18 mouse cellular contexts compared by ENCODE assay signal in the genomic region with DNA sequence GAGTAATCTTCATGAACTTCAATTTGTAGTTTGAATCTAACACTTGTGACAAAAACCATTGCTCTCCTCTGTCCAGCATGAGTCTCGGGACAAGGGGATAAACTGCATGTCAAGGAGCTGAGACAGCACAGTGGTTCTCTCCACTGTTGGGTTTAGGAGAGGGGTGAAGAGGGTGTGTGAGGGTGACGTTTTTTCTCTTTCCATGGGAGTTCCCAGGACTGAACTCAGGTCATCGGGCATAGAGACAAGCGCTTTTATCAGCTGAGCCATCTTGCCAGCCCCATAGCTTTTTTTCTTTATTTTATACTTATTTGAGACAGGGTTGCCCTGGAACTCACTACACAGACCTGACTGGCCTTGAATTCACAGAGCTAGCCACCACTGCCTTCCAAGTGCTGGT. TPM values are rescaled to one million over a fixed set of nuclear protein-coding genes. Genes with fewer than 3 reads are reported as not detected.
A peak's percentile ranks its signal among the peaks of the same experiment; 100 is the strongest.
DNase-seq lines count a peak whose midpoint lies in the region; ATAC-seq and TF ChIP-seq lines count a peak whose summit lies in the region.
"Had no signal": no experiment of that assay in that cellular context is flagged by ENCODE, and none has a peak within 500 bp of the region (broad histone marks: within the 10 kb centered on the region; RNA-seq: fewer than 3 reads in every experiment).

No protein-coding gene starts in this region.

- H3K36me3 ChIP-seq in stomach, embryonic 16.5 days (ENCODE audit: control insufficient read depth, insufficient read depth, low read length): no peaks in the 10 kb centered on the region
- H3K36me3 ChIP-seq in stomach, postnatal 0 days (ENCODE audit: control insufficient read depth, insufficient read depth, low read length): no peaks in the 10 kb centered on the region; the same call in 1 of the 2 replicates
- peaks cover 12% of the 10 kb centered on the region; the same call in 1 of the 2 replicates for H3K36me3 ChIP-seq in intestine, postnatal 0 days (ENCODE audit: control insufficient read depth, insufficient read depth)

- H3K4me1 ChIP-seq in stomach, embryonic 16.5 days (ENCODE audit: control insufficient read depth, insufficient read depth, low read length): peaks cover 26% of the 10 kb centered on the region; the same call in 1 of the 2 replicates
- 0 out of 2 replicates have a peak, but pooled peaks cover 5% of the 10 kb centered on the region for H3K4me1 ChIP-seq in stomach, postnatal 0 days (replicated peaks; ENCODE audit: control insufficient read depth, insufficient read depth)
- H3K4me1 ChIP-seq in intestine, postnatal 0 days (replicated peaks; ENCODE audit: control insufficient read depth, insufficient read depth, low read length): peaks cover 16% of the 10 kb centered on the region

- ATAC-seq in stomach, embryonic 16.5 days (ENCODE audit: insufficient read depth, low FRiP score): no peak
- ATAC-seq in stomach, postnatal 0 days (ENCODE audit: low FRiP score, low TSS enrichment): no peak
- no peak for ATAC-seq in intestine, postnatal 0 days
- ATAC-seq: forebrain, embryonic 13.5 days; forebrain, embryonic 16.5 days; Patski had no signal

- intact Hi-C loops in gastrocnemius, adult 2 months (cut with DNase I): no loop called here
- intact Hi-C loops in gastrocnemius, postnatal 36 days (cut with DNase I): no loop called here
- intact Hi-C loops in heart, postnatal 10 days (cut with DNase I): no loop called here

- no peak overlapping the region for H3K9ac ChIP-seq in stomach, embryonic 16.5 days (ENCODE audit: low read length)
- H3K9ac ChIP-seq in stomach, postnatal 0 days (ENCODE audit: low read length): no peak overlapping the region
- H3K9ac ChIP-seq in intestine, postnatal 0 days (ENCODE audit: low read depth, low read length): no peak overlapping the region
- H3K9ac ChIP-seq: forebrain, embryonic 13.5 days; heart, embryonic 13.5 days; hindbrain, embryonic 12.5 days; hindbrain, embryonic 15.5 days had no signal

- no peaks in the 10 kb centered on the region for H3K27me3 ChIP-seq in stomach, embryonic 16.5 days (ENCODE audit: control insufficient read depth, insufficient read depth, low read length)
- H3K27me3 ChIP-seq in stomach, postnatal 0 days (ENCODE audit: control insufficient read depth, insufficient read depth, low read length): no peaks in the 10 kb centered on the region
- no peaks in the 10 kb centered on the region for H3K27me3 ChIP-seq in intestine, postnatal 0 days (replicated peaks; ENCODE audit: control insufficient read depth, insufficient read depth, low read length)
- H3K27me3 ChIP-seq: forebrain, embryonic 13.5 days; heart, embryonic 13.5 days; hindbrain, embryonic 12.5 days; hindbrain, embryonic 15.5 days; Patski had no signal

- H3K9me3 ChIP-seq in stomach, embryonic 16.5 days (replicated peaks; ENCODE audit: control insufficient read depth, low read length): no peaks in the 10 kb centered on the region
- H3K9me3 ChIP-seq in stomach, postnatal 0 days (ENCODE audit: control insufficient read depth, low read length): no peaks in the 10 kb centered on the region
- H3K9me3 ChIP-seq in intestine, postnatal 0 days (ENCODE audit: control insufficient read depth): no peaks in the 10 kb centered on the region
- H3K9me3 ChIP-seq: forebrain, embryonic 10.5 days; forebrain, embryonic 13.5 days; heart, embryonic 13.5 days; hindbrain, embryonic 12.5 days; hindbrain, embryonic 15.5 days had no signal

- DNase-seq in gastrocnemius, adult 2 months: no peak
- DNase-seq in gastrocnemius, postnatal 36 days: no peak
- DNase-seq in stomach, postnatal 0 days (ENCODE audit: low spot score): no peak
- DNase-seq in heart, postnatal 10 days: no peak
- DNase-seq: cerebellum, adult 18-20 months; cerebellum, adult 9-10 months; cerebellum, postnatal 14 days; gastrocnemius, postnatal 14 days; heart, adult 18-20 months had no signal

- 63% methylated on average over 4 of the region's 4 CpGs for WGBS in stomach, embryonic 16.5 days
- WGBS in stomach, postnatal 0 days: 56% methylated on average over 4 of the region's 4 CpGs
- 44% methylated on average over 4 of the region's 4 CpGs for WGBS in intestine, postnatal 0 days

- no peak for TF ChIP-seq CTCF in gastrocnemius, adult 2 months (IDR thresholded peaks at IDR 0.05)
- TF ChIP-seq CTCF in stomach, postnatal 0 days (IDR thresholded peaks at IDR 0.05; ENCODE audit: low read depth): no peak
- TF ChIP-seq CTCF in intestine, postnatal 0 days (IDR thresholded peaks at IDR 0.05; ENCODE audit: low read depth): no peak

- H3K4me2 ChIP-seq in stomach, embryonic 16.5 days (ENCODE audit: low read depth, low read length): no peak overlapping the region
- no peak overlapping the region for H3K4me2 ChIP-seq in stomach, postnatal 0 days (replicated peaks; ENCODE audit: low read depth)
- no peak overlapping the region for H3K4me2 ChIP-seq in intestine, postnatal 0 days (replicated peaks; ENCODE audit: low read depth)
- H3K4me2 ChIP-seq: forebrain, embryonic 13.5 days; heart, embryonic 13.5 days; hindbrain, embryonic 12.5 days; hindbrain, embryonic 15.5 days had no signal

- TF ChIP-seq EP300 in stomach, postnatal 0 days (optimal IDR thresholded peaks at IDR 0.05): no peak

- H3K27ac ChIP-seq in gastrocnemius, adult 2 months: peak overlapping the region; percentile 44; the same call in 1 of the 2 replicates
- H3K27ac ChIP-seq in stomach, embryonic 16.5 days (ENCODE audit: low read length): peak overlapping the region; percentile 73; the same call in 1 of the 2 replicates
- H3K27ac ChIP-seq in stomach, postnatal 0 days (replicated peaks): no peak overlapping the region
- peak overlapping the region; percentile 83 for H3K27ac ChIP-seq in intestine, postnatal 0 days (ENCODE audit: low read depth, low read length)
- H3K27ac ChIP-seq: forebrain, embryonic 10.5 days; forebrain, embryonic 13.5 days; heart, embryonic 13.5 days; hindbrain, embryonic 12.5 days; hindbrain, embryonic 15.5 days had no signal

- no peak overlapping the region for H3K4me3 ChIP-seq in gastrocnemius, adult 2 months
- no peak overlapping the region for H3K4me3 ChIP-seq in stomach, embryonic 16.5 days (replicated peaks; ENCODE audit: low read length)
- no peak overlapping the region for H3K4me3 ChIP-seq in stomach, postnatal 0 days (ENCODE audit: low read depth, low read length)
- no peak overlapping the region for H3K4me3 ChIP-seq in intestine, postnatal 0 days (ENCODE audit: low read depth, low read length)
- H3K4me3 ChIP-seq: forebrain, embryonic 10.5 days; forebrain, embryonic 13.5 days; heart, embryonic 13.5 days; hindbrain, embryonic 12.5 days; hindbrain, embryonic 15.5 days had no signal

RNA-seq across cellular contexts. Expression of a gene that starts 32.3 kb away (rescaled TPM):
- total RNA-seq in gastrocnemius, adult 2 months (2021): 10 to 100 TPM; 31.1 to 35.9 TPM
- total RNA-seq in gastrocnemius, postnatal 36 days (2021): 10 to 100 TPM; 28.0 to 31.4 TPM
- polyA plus RNA-seq in stomach, embryonic 16.5 days (2015; fragmentation: Nextera tagmentation; extraction: Ambion mirVana): 32.7 and 33.5 TPM in 2 replicates
- polyA plus RNA-seq in stomach, postnatal 0 days (2015; fragmentation: Nextera tagmentation; extraction: Ambion mirVana): 14.4 and 15.8 TPM in 2 replicates
- 47.2 and 47.6 TPM in 2 replicates for polyA plus RNA-seq in intestine, postnatal 0 days (2015; fragmentation: Nextera tagmentation; extraction: Ambion mirVana)
- 10 to 100 TPM; 53.6 to 60.2 TPM for total RNA-seq in heart, postnatal 10 days (2021)
